10 mouse cellular contexts compared by ENCODE assay signal in genomic region chr12:110431805-110432204, GRCm38 (mm10). TPM values are rescaled to one million over a fixed set of nuclear protein-coding genes. Genes with fewer than 3 reads are reported as not detected.
A peak's percentile ranks its signal among the peaks of the same experiment; 100 is the strongest.
DNase-seq lines count a peak whose midpoint lies in the region; ATAC-seq and TF ChIP-seq lines count a peak whose summit lies in the region.
"Had no signal": no experiment of that assay in that cellular context is flagged by ENCODE, and none has a peak within 500 bp of the region (broad histone marks: within the 10 kb centered on the region; RNA-seq: fewer than 3 reads in every experiment).

No protein-coding gene starts in this region.

- no peak overlapping the region for H3K4me3 ChIP-seq in liver, postnatal 0 days (ENCODE audit: low read depth, low read length)
- H3K4me3 ChIP-seq in liver, embryonic 11.5 days (ENCODE audit: low read depth, low read length): no peak overlapping the region
- no peak overlapping the region for H3K4me3 ChIP-seq in lung, adult 2 months (replicated peaks; ENCODE audit: extremely low read depth, low read depth, low read length)
- H3K4me3 ChIP-seq in intestine, postnatal 0 days (ENCODE audit: low read depth, low read length): no peak overlapping the region
- H3K4me3 ChIP-seq: limb, embryonic 15.5 days had no signal

- ATAC-seq in liver, postnatal 0 days: no peak
- ATAC-seq in liver, embryonic 11.5 days (replicated peaks; ENCODE audit: low FRiP score): no peak
- ATAC-seq in intestine, postnatal 0 days: no peak

- H3K27me3 ChIP-seq in liver, postnatal 0 days (ENCODE audit: insufficient read depth, low read length): no peaks in the 10 kb centered on the region
- H3K27me3 ChIP-seq in liver, embryonic 11.5 days (replicated peaks; ENCODE audit: control insufficient read depth, insufficient read depth, low read length): no peaks in the 10 kb centered on the region
- no peaks in the 10 kb centered on the region for H3K27me3 ChIP-seq in intestine, postnatal 0 days (replicated peaks; ENCODE audit: control insufficient read depth, insufficient read depth, low read length)

- WGBS in liver, postnatal 0 days (ENCODE audit: insufficient replicate concordance): 61% methylated on average over 7 of the region's 7 CpGs
- 60% methylated on average over 7 of the region's 7 CpGs for WGBS in liver, embryonic 11.5 days
- WGBS in lung, adult 2 months: 23% methylated on average over 7 of the region's 7 CpGs
- WGBS in intestine, postnatal 0 days: 55% methylated on average over 7 of the region's 7 CpGs

- no peaks in the 10 kb centered on the region for H3K36me3 ChIP-seq in liver, postnatal 0 days (replicated peaks; ENCODE audit: insufficient read depth, low read length)
- no peaks in the 10 kb centered on the region for H3K36me3 ChIP-seq in liver, embryonic 11.5 days (ENCODE audit: control insufficient read depth, insufficient read depth, low read length)
- no peaks in the 10 kb centered on the region for H3K36me3 ChIP-seq in intestine, postnatal 0 days (ENCODE audit: control insufficient read depth, insufficient read depth)
- H3K36me3 ChIP-seq: limb, embryonic 15.5 days had no signal

- no peak for TF ChIP-seq CTCF in liver, postnatal 0 days (IDR thresholded peaks at IDR 0.05; ENCODE audit: low read depth)
- TF ChIP-seq CTCF in lung, adult 2 months (IDR thresholded peaks at IDR 0.05; ENCODE audit: insufficient read depth, low read length): no peak
- TF ChIP-seq CTCF in intestine, postnatal 0 days (IDR thresholded peaks at IDR 0.05; ENCODE audit: low read depth): no peak

- H3K9me3 ChIP-seq in liver, postnatal 0 days (ENCODE audit: low read length): no peaks in the 10 kb centered on the region
- no peaks in the 10 kb centered on the region for H3K9me3 ChIP-seq in liver, embryonic 11.5 days (ENCODE audit: control insufficient read depth, low read length)
- H3K9me3 ChIP-seq in intestine, postnatal 0 days (ENCODE audit: control insufficient read depth): no peaks in the 10 kb centered on the region
- H3K9me3 ChIP-seq: limb, embryonic 15.5 days had no signal

- H3K9ac ChIP-seq in liver, postnatal 0 days (replicated peaks): no peak overlapping the region
- H3K9ac ChIP-seq in liver, embryonic 11.5 days (ENCODE audit: low read depth, low read length): no peak overlapping the region
- H3K9ac ChIP-seq in intestine, postnatal 0 days (ENCODE audit: low read depth, low read length): no peak overlapping the region
- H3K9ac ChIP-seq: limb, embryonic 15.5 days had no signal

- peak; percentile 67 for DNase-seq in adrenal gland, postnatal 10 days
- no peak for DNase-seq in adrenal gland, adult 18-20 months (ENCODE audit: low spot score in 2 of 2)
- peak; percentile 29 for DNase-seq in liver, postnatal 0 days
- no peak for DNase-seq in liver, embryonic 11.5 days (ENCODE audit: low spot score)
- peak; percentile 86 for DNase-seq in cerebellum, adult 8-10 months
- peak; percentile 46 for DNase-seq in lung, adult 2 months
- no peak for DNase-seq in thymus, postnatal 14 days
- DNase-seq: B cell, adult 2 months had no signal

- no peak overlapping the region for H3K27ac ChIP-seq in liver, postnatal 0 days (ENCODE audit: low read depth)
- no peak overlapping the region for H3K27ac ChIP-seq in liver, embryonic 11.5 days (ENCODE audit: low read depth, low read length)
- no peak overlapping the region for H3K27ac ChIP-seq in intestine, postnatal 0 days (ENCODE audit: low read depth, low read length)
- H3K27ac ChIP-seq: limb, embryonic 15.5 days had no signal

- no peak for TF ChIP-seq EP300 in liver, postnatal 0 days (IDR thresholded peaks at IDR 0.05; ENCODE audit: low read depth)

- H3K4me2 ChIP-seq in liver, postnatal 0 days (ENCODE audit: low read depth, low read length): no peak overlapping the region
- H3K4me2 ChIP-seq in liver, embryonic 11.5 days: no peak overlapping the region
- H3K4me2 ChIP-seq in intestine, postnatal 0 days (replicated peaks; ENCODE audit: low read depth): no peak overlapping the region
- H3K4me2 ChIP-seq: limb, embryonic 15.5 days had no signal

- no peaks in the 10 kb centered on the region for H3K4me1 ChIP-seq in liver, postnatal 0 days (ENCODE audit: insufficient read depth)
- H3K4me1 ChIP-seq in liver, embryonic 11.5 days (replicated peaks; ENCODE audit: control insufficient read depth, insufficient read depth, low read length): no peaks in the 10 kb centered on the region
- peaks cover 2% of the 10 kb centered on the region; the same call in 1 of the 2 replicates for H3K4me1 ChIP-seq in lung, adult 2 months (ENCODE audit: control insufficient read depth, insufficient read depth, low read length)
- H3K4me1 ChIP-seq in intestine, postnatal 0 days (replicated peaks; ENCODE audit: control insufficient read depth, insufficient read depth, low read length): no peaks in the 10 kb centered on the region
- H3K4me1 ChIP-seq: limb, embryonic 15.5 days had no signal

- no peak for TF ChIP-seq POLR2A in lung, adult 2 months (IDR thresholded peaks at IDR 0.05; ENCODE audit: borderline replicate concordance, extremely low read depth, low read depth, low read length)

RNA-seq across cellular contexts. Expression of gene Ppp2r5c, which starts 15.1 kb away (rescaled TPM):
- 100 to 1,000 TPM; 108 to 121 TPM for total RNA-seq in adrenal gland, postnatal 10 days (2021)
- total RNA-seq in adrenal gland, adult 18-20 months (2021): 100 to 1,000 TPM in 1 of 2 experiments, 10 to 100 TPM in 1; 97.8 to 113 TPM
- polyA plus RNA-seq in liver, postnatal 0 days (2015; fragmentation: Nextera tagmentation; extraction: Ambion mirVana): 53.3 and 55.5 TPM in 2 replicates
- polyA plus RNA-seq in liver, embryonic 11.5 days (2014; fragmentation: Nextera tagmentation; extraction: Ambion mirVana): 138 and 151 TPM in 2 replicates
- polyA plus RNA-seq in lung, adult 2 months (2012; rRNA removed): 30.4 and 45.1 TPM in 2 replicates
- 138 and 143 TPM in 2 replicates for polyA plus RNA-seq in intestine, postnatal 0 days (2015; fragmentation: Nextera tagmentation; extraction: Ambion mirVana)

Comparison
In these comparisons a context has a peak if more than half of its experiments do, and no peak if none do; other contexts are left out.
1. DNase-seq: peak in adrenal gland, postnatal 10 days (single experiment), liver, postnatal 0 days (single experiment), cerebellum, adult 8-10 months (single experiment) and lung, adult 2 months (single experiment); none in adrenal gland, adult 18-20 months (0 of 2), liver, embryonic 11.5 days (single experiment) and thymus, postnatal 14 days (single experiment).